9 mouse cellular contexts compared by ENCODE assay signal in genomic region chr6:146640991-146641390, GRCm38 (mm10).
"Had no signal": no experiment of that assay in that cellular context is flagged by ENCODE, and none has a peak within 500 bp of the region (broad histone marks: within the 10 kb centered on the region; RNA-seq: fewer than 3 reads in every experiment).

No protein-coding gene starts in this region.

- H3K4me3 ChIP-seq: limb, embryonic 12.5 days; neural tube, embryonic 12.5 days had no signal

- DNase-seq: kidney, postnatal 14 days; lung, adult 18-20 months; thymus, postnatal 25 days had no signal

- H3K9ac ChIP-seq: limb, embryonic 12.5 days; midbrain, embryonic 15.5 days; neural tube, embryonic 12.5 days had no signal

- H3K4me2 ChIP-seq: midbrain, embryonic 11.5 days; neural tube, embryonic 12.5 days had no signal

- H3K9me3 ChIP-seq: limb, embryonic 12.5 days; midbrain, embryonic 15.5 days; neural tube, embryonic 12.5 days had no signal

- H3K36me3 ChIP-seq: limb, embryonic 12.5 days; midbrain, embryonic 15.5 days; neural tube, embryonic 12.5 days had no signal

- H3K27ac ChIP-seq: limb, embryonic 12.5 days; midbrain, embryonic 15.5 days; neural tube, embryonic 12.5 days had no signal

- H3K27me3 ChIP-seq: limb, embryonic 12.5 days; midbrain, embryonic 15.5 days; neural tube, embryonic 12.5 days had no signal

- ATAC-seq: hindbrain, embryonic 16.5 days; inflammation-experienced regulatory T-cells, adult 6 months had no signal
